Mouse (Mus musculus): ENCODE data around the gene Pglyrp4. TPM values are rescaled to one million over a fixed set of nuclear protein-coding genes. Genes with fewer than 3 reads are reported as not detected.
"Not testable (repeated sequence)": the region's sequence is repeated elsewhere in the genome, so short reads cannot be mapped to it uniquely, and the experiment has no call there.

The Pglyrp4 gene
- polyA plus RNA-seq (2016; fragmentation: Nextera tagmentation; extraction: Ambion mirVana): not detected in 2 replicates

DNA sequence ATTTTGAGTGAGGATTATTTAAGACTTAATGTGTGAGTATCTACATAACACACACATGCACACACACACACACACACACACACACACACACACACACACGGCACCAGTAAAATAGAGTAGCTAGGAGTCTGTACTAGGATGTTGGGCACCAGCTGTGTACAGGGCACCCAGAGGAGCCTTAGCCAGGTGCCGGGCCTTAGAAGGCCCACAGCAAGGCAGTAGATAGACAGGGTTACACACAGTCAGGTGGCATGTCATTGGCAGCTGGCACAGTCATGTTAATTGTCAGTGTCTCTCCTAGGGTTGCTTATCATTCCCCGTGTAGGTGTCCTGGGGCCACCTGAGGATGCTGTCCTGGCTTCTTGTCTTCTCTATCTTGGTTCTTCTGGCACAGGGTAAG lies at the start of gene Pglyrp4:
Pglyrp4 (plus strand) TSS at position 301 of the 400 bp plus-strand sequence.
- Histone ChIP-seq H3K9me3 (no peaks in the 10 kb centered on the region), H3K27me3 (no peaks in the 10 kb centered on the region), H3K36me3 (no peaks in the 10 kb centered on the region), H3K4me2 (no peak within 1 kb of the TSS), H3K4me3 (replicated peaks) (no peak within 1 kb of the TSS), H3K9ac (replicated peaks) (no peak within 1 kb of the TSS), H3K4me1 (replicated peaks) (no peaks in the 10 kb centered on the region), H3K27ac (no peak within 1 kb of the TSS)
- 91% methylated on average over 3 of the region's 3 CpGs for WGBS
- ATAC-seq (ENCODE audit: insufficient number of reproducible peaks, insufficient read depth, low FRiP score, low TSS enrichment, low read depth): no peak

DNA sequence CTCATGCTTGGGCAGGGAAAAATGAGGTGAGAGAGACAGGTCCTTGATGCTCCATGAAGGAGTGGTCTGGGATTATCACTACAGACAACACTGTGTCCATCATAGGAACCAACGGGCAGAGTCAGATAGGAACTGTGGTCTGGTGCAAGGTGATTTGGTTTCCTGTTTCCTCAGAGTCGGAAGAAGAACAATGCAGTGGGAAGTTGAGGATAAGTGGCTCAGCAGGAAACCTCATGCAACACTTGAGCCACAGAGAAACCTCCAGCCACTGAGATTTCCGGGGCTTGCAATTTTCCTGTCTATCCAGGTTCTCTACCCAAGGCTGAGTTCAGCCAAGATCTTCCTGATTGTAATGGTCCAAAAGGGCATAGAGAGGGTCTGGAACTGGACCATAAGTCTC lies 48.0 kb upstream of the Pglyrp4 start:
- H3K27me3 ChIP-seq: no peaks in the 10 kb centered on the region
- ATAC-seq (ENCODE audit: insufficient number of reproducible peaks, insufficient read depth, low FRiP score, low TSS enrichment, low read depth): no peak
- H3K4me2 ChIP-seq: no peak overlapping the region
- no peaks in the 10 kb centered on the region for H3K9me3 ChIP-seq
- H3K4me3 ChIP-seq (replicated peaks): no peak overlapping the region
- H3K27ac ChIP-seq: no peak overlapping the region
- H3K4me1 ChIP-seq (replicated peaks): no peaks in the 10 kb centered on the region
- WGBS: 61% methylated on average over 3 of the region's 3 CpGs
- H3K9ac ChIP-seq (replicated peaks): no peak overlapping the region
- no peaks in the 10 kb centered on the region for H3K36me3 ChIP-seq

DNA sequence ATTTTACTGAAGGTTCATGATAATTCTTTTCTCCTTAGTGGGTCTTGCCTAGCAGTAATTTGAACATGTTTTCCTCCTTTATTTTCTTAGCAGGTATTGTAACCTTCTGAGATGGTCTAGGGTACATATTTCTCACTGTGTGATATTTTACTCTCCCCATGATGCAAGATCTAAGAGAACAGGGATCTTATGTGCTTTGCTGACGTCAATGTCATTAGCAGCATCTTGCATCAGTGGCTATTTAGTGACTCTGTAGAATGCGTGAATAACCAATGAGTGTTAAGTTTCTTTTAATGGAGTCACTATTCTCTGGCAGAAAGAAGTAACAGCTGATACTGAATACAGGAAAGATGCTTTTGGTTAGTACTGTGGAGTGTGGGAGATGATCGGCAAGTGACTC lies 42.8 kb upstream of the Pglyrp4 start:
- 86% methylated on average over 3 of the region's 3 CpGs for WGBS

DNA sequence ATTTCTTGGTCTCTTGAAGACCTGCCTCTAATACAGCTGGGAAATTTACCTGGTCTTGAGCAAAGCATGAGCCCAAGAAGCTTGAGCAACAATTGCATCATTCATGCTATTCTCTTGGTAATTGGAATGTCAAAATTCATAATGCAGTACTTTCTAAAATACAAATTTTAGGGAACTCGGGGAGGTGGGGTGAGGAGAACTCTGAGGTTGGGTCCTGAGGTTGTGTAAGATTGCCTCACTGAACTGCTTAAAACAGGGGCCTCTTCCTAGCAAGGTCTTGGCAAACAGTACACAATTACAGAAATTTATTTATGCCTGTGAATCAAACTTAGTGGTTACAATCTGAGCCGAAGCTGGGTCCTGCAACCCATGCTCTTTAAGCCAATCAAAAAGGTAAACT lies 39.9 kb upstream of the Pglyrp4 start:
- no peaks in the 10 kb centered on the region for H3K9me3 ChIP-seq
- H3K4me3 ChIP-seq (replicated peaks): no peak overlapping the region
- no peak overlapping the region for H3K27ac ChIP-seq
- H3K27me3 ChIP-seq: no peaks in the 10 kb centered on the region
- WGBS: 84% methylated on average over 2 of the region's 2 CpGs
- no peak for ATAC-seq (ENCODE audit: insufficient number of reproducible peaks, insufficient read depth, low FRiP score, low TSS enrichment, low read depth)
- no peaks in the 10 kb centered on the region for H3K36me3 ChIP-seq
- H3K9ac ChIP-seq (replicated peaks): no peak overlapping the region
- H3K4me1 ChIP-seq (replicated peaks): no peaks in the 10 kb centered on the region
- H3K4me2 ChIP-seq: no peak overlapping the region

More for the DNA sequence above, 42.8 kb upstream of the Pglyrp4 start:
- Histone ChIP-seq H3K9ac (replicated peaks) (no peak overlapping the region), H3K27me3 (no peaks in the 10 kb centered on the region), H3K4me3 (replicated peaks) (no peak overlapping the region), H3K9me3 (no peaks in the 10 kb centered on the region), H3K4me2 (no peak overlapping the region), H3K36me3 (no peaks in the 10 kb centered on the region), H3K4me1 (replicated peaks) (no peaks in the 10 kb centered on the region), H3K27ac (no peak overlapping the region)
- no peak for ATAC-seq (ENCODE audit: insufficient number of reproducible peaks, insufficient read depth, low FRiP score, low TSS enrichment, low read depth)

DNA sequence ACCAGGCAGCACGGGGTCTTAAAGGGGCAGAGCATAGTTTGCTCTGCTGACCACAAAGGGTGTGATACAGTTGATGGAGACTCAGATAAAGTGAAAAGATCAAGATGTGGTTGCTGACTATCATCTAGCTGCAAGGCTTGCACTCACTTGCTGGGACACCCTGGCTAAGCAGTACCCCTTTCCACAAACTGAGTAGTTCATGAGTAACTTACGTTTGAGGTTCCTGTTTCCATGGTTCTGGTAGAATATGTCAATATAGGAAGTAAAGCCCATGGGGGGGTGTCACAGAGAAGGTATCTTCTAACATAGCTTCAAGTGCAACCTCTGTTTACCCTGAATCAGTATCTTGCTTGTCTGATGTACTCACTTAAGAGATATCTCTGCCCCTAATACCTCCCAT lies 33.2 kb upstream of the Pglyrp4 start:
- H3K9ac ChIP-seq (replicated peaks): no peak overlapping the region
- WGBS: 72% methylated on average over 2 of the region's 2 CpGs

DNA sequence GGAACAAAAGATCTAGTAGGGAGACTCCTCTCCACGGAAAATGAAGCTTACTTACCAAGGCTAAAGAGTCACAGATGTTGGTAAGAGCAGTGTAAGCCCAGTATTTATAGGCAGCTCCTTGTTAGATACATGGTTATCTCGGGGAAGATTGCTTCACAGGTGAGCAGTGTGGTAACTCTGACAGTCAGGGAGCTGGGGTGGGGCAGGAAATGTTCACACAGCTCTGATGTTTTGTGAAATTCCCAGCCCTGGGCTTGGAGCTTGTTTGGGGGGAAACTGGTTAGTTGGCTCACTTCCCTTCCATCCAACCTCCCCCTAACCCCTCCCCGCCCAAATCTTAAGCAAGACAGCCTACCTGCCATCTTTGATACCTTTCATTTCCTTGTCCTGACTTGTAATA lies 31.1 kb upstream of the Pglyrp4 start, which contains the start of gene S100a9:
S100a9 (minus strand) TSS at position 109 of the 400 bp plus-strand sequence.
- Histone ChIP-seq H3K27ac (no peak within 1 kb of the TSS), H3K4me1 (replicated peaks) (no peaks in the 10 kb centered on the region), H3K9me3 (no peaks in the 10 kb centered on the region), H3K27me3 (no peaks in the 10 kb centered on the region), H3K4me3 (replicated peaks) (no peak within 1 kb of the TSS), H3K4me2 (no peak within 1 kb of the TSS), H3K9ac (replicated peaks) (no peak within 1 kb of the TSS), H3K36me3 (no peaks in the 10 kb centered on the region)
- ATAC-seq (ENCODE audit: insufficient number of reproducible peaks, insufficient read depth, low FRiP score, low TSS enrichment, low read depth): no peak
- WGBS: 60% methylated on average over 3 of the region's 3 CpGs

More for the DNA sequence above, 33.2 kb upstream of the Pglyrp4 start:
- Histone ChIP-seq H3K4me1 (replicated peaks) (no peaks in the 10 kb centered on the region), H3K27me3 (no peaks in the 10 kb centered on the region), H3K4me3 (replicated peaks) (no peak overlapping the region), H3K36me3 (no peaks in the 10 kb centered on the region), H3K27ac (no peak overlapping the region), H3K4me2 (no peak overlapping the region), H3K9me3 (no peaks in the 10 kb centered on the region)
- ATAC-seq (ENCODE audit: insufficient number of reproducible peaks, insufficient read depth, low FRiP score, low TSS enrichment, low read depth): no peak

DNA sequence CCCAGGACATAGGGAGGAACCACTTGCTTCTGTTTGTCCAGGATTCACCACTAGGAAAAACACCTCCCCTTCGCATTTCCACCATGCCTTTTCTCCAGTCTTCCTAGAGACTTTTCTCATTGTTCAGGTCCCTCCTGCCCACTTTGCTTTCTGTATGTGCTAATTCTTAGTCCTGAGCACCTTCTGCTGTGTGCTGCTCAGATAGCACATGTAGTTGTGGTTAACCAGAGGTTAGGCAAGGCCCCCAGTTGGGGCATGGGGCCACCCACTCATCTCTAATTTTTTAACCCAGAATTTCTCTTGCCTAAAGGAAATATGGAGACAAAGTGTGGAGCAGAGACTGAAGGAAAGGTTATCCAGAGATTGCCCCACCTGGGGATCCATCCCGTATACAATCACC lies 24.5 kb upstream of the Pglyrp4 start:
- H3K4me1 ChIP-seq (replicated peaks): no peaks in the 10 kb centered on the region
- no peaks in the 10 kb centered on the region for H3K9me3 ChIP-seq
- H3K27me3 ChIP-seq: no peaks in the 10 kb centered on the region
- no peak overlapping the region for H3K9ac ChIP-seq (replicated peaks)
- no peak overlapping the region for H3K27ac ChIP-seq
- no peak for ATAC-seq (ENCODE audit: insufficient number of reproducible peaks, insufficient read depth, low FRiP score, low TSS enrichment, low read depth)
- H3K4me2 ChIP-seq: no peak overlapping the region
- no peak overlapping the region for H3K4me3 ChIP-seq (replicated peaks)
- H3K36me3 ChIP-seq: no peaks in the 10 kb centered on the region
- WGBS: 85% methylated on average over 2 of the region's 2 CpGs

DNA sequence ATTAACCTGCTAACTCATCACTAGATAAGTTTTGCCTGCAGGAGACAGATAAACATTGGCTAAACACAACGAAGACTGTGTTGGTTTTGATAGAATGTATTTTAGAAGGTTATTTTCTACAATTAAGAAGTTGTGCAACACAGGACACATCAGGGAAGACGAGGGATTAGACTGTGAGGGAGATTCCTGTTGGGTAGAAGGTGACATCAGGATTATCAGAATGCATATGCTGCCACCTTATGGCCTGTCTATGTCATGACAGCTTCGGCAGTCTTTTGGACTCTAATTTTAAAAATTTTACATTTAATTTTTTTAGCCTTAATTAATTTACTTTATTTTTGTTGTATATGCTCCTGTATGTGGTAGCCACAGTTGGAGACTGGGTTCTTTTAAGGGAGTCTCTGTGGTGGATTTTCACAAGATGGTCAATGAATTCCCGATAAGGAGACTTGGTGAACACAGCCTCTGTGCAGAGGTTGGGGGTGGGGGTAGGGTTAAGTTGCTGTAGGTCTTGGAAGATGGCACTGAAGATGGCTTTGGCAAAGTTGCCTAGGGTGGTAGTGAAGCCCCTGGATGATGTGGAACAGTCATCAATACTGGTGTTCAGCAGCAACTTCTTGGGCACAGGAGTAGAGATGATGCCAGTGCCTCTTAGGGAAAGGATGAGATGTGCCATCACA lies 18.0 kb upstream of the Pglyrp4 start:
- H3K4me2 ChIP-seq: no peak overlapping the region
- no peak for ATAC-seq (ENCODE audit: insufficient number of reproducible peaks, insufficient read depth, low FRiP score, low TSS enrichment, low read depth)
- no peak overlapping the region for H3K9ac ChIP-seq (replicated peaks)
- no peaks in the 10 kb centered on the region for H3K36me3 ChIP-seq
- no peak overlapping the region for H3K4me3 ChIP-seq (replicated peaks)
- H3K27me3 ChIP-seq: no peaks in the 10 kb centered on the region
- no peaks in the 10 kb centered on the region for H3K9me3 ChIP-seq
- no peaks in the 10 kb centered on the region for H3K4me1 ChIP-seq (replicated peaks)
- WGBS: 25% methylated on average over 4 of the region's 4 CpGs
- no peak overlapping the region for H3K27ac ChIP-seq

DNA sequence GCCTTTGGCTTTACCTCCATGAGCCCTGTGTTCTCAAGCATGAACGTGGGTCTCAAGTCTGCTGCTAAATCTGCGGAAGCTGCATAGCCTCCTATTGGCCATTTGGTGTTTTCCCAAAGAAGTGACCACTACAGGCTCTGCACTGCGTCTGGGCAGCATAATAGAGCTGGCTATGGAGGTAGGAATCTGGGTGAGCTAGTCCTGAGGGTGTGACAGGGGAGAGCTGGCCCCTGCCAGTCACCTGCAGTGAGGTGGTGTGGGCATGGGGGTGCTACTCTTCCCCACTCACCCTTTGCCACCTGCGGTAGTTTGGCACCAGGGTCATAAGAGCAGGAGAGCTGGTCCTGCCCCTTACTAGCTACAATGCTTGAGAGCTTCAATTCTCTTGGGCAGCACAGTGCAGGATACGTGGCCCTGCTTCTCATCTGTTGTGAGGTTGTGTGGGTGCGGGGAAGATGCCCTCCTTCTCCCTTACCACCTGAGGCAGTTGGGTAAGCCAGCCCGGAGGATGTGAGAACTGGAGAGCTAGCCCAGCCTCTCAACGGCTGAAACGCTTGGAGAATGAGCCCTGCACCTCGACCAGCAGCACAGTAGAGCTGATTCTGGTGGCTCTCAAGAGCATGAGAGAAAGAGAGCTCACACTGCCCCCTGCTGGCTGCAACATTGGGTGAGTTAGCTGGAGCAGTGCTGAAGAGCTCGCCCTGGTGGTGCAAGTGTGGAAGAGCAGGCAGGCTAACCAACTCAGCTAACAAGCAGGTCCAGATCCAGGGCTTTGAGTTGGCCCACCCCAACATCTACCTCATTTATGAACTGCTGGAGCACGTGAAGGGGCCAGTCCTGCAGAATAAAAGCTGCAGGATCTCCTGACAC lies 16.9 kb upstream of the Pglyrp4 start:
- Histone ChIP-seq H3K36me3 (no peaks in the 10 kb centered on the region), H3K9ac (replicated peaks) (no peak overlapping the region), H3K4me2 (no peak overlapping the region), H3K4me3 (replicated peaks) (no peak overlapping the region), H3K9me3 (no peaks in the 10 kb centered on the region), H3K27me3 (no peaks in the 10 kb centered on the region), H3K27ac (no peak overlapping the region), H3K4me1 (replicated peaks) (no peaks in the 10 kb centered on the region)
- WGBS: 46% methylated on average over 12 of the region's 12 CpGs
- peak; percentile 66; the same call in 1 of the 2 replicates for ATAC-seq (ENCODE audit: insufficient number of reproducible peaks, insufficient read depth, low FRiP score, low TSS enrichment, low read depth)

DNA sequence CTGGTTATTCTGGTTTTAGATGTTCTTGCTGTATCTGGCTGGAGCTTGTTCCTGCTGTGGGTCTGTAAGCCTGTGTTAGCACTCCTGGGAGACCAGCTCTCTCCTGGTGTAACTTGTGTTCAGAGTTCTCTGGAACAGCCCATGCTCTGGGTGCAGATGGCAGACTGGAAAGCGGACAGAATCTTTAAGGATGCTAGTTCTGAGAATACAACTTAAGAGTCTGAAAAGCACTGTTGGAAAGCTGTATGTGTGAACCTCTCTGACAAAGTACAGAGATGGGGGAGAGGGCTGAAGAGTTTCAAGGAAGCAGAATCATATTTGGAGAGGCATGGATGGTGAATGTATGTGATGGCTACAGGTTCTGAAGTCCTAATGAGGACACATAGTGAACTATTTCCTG lies 23.0 kb downstream of the Pglyrp4 start:
- WGBS: 84% methylated on average over 1 of the region's 1 CpGs
- H3K9ac ChIP-seq (replicated peaks): no peak overlapping the region
- no peaks in the 10 kb centered on the region for H3K4me1 ChIP-seq (replicated peaks)
- no peaks in the 10 kb centered on the region for H3K9me3 ChIP-seq
- no peak overlapping the region for H3K4me2 ChIP-seq
- H3K27me3 ChIP-seq: no peaks in the 10 kb centered on the region
- H3K36me3 ChIP-seq: no peaks in the 10 kb centered on the region
- H3K27ac ChIP-seq: no peak overlapping the region
- no peak overlapping the region for H3K4me3 ChIP-seq (replicated peaks)
- ATAC-seq (ENCODE audit: insufficient number of reproducible peaks, insufficient read depth, low FRiP score, low TSS enrichment, low read depth): no peak

DNA sequence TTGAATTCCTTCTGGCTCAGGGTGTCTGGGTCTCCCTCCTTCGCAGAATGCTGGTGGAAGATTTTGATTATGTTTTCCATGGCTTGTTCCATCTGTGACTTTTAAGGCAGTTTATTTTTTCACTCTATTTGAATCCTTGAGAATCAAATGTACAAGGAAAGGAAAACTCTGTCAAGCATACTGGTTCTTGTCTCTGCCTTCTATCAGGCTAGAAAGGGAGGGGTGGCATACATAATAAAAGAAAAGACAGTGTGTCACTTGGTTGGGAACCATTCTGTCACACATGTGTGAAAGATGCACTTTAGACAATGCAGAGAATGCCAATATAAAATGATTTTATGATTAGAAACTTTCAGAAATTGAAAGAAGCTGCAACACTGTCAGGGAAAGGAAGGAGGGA lies 51.1 kb downstream of the Pglyrp4 start, which contains the start of gene Gm5849:
Gm5849 (minus strand) TSS at position 101 of the 400 bp plus-strand sequence.
- WGBS: 88% methylated on average over 1 of the region's 1 CpGs
- H3K9me3 ChIP-seq; H3K36me3 ChIP-seq; H3K4me1 ChIP-seq (replicated peaks); H3K9ac ChIP-seq (replicated peaks); ATAC-seq (ENCODE audit: insufficient number of reproducible peaks, insufficient read depth, low FRiP score, low TSS enrichment, low read depth); H3K4me2 ChIP-seq; H3K4me3 ChIP-seq (replicated peaks); H3K27ac ChIP-seq; H3K27me3 ChIP-seq: not testable (repeated sequence)
